Mouse (Mus musculus) megakaryocyte progenitor cell, adult 5-6 weeks (primary cell): ENCODE measurements at regions not wholly inside any gene's neighbourhood (a gene's known extent, or its start where the extent isn't known, plus 50 kb on each side); places are given as distances from the start of the nearest gene placed in this dataset.
A peak's percentile ranks its signal among the peaks of the same experiment; 100 is the strongest.

Experiments used
- ATAC-seq: replicated peaks from 2 replicates; pipeline ENCODE4 v1.8.0; 2016; ENCODE audit warnings: mild to moderate bottlenecking, moderate TSS enrichment, inconsistent platforms; ENCODE audit not compliant: poor library complexity

DNA sequence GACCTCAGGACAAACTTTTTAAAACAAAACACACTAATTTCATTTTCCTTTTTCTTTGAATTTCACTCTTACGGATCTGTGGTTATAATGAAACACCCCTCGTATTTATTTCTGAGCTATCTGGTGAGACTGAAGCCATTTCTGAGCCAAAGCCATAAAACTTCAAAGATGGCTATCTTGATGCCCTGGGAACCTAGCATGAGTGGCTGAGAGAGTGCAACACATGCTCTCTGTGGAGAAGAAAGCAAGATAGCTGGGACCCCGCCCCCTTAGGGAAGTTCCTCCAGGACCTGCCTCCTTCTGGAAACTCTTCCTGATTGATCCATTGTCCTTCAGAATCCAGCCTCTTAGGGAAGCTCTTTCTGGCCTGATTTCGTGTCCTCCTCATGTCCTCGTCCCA, 57.6 kb upstream of the Myb start:
- ATAC-seq, result no peak

DNA sequence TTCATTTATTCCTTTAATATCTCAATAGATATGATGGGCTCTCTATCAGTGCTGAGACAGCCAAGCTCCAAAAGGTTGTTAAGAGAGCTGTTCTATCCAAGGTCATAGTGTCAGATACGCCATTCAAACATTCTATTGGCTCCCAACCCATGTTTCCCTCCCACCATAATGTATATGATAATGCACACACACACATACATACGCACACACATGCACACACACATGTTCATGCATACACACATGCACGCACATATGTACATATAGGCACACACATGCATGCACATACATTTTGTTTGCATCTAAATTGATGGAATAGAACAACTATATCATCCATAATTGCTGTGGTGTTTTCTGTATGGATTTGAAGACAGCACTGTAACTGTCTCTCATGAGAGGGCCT, 60.0 kb upstream of the Myb start:
- ATAC-seq, result no peak

DNA sequence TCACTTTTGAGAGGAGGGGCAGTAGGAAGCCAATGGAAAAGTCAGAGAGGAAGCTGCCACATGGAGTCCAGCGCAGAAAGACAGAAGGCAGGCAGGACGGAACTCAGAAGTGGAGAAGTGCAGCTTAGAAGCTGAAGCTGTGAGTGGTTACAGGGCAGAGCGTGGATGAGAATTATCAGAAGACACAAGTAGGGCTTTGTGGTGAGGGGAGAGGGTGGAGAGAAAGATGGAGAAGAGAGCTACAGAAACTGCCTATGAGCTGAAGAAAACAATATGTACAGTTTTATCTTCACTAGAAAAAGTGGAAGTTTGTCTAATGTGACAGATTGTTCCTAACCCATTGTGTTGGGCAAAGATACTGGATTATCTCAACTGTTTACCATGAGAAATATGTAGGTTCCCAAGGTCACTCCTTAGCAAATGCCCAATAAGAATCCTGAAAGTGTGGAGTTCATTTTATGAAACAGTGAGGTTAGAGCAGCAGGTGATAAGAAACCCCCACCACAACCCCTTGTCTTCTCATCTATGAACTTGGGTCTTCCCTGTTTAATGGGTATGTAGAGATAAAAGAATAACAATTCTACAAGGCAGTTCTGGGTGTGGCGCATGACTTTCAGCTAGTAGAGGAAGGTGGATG, 60.6 kb upstream of the Myb start:
- peak; percentile 79 for ATAC-seq

DNA sequence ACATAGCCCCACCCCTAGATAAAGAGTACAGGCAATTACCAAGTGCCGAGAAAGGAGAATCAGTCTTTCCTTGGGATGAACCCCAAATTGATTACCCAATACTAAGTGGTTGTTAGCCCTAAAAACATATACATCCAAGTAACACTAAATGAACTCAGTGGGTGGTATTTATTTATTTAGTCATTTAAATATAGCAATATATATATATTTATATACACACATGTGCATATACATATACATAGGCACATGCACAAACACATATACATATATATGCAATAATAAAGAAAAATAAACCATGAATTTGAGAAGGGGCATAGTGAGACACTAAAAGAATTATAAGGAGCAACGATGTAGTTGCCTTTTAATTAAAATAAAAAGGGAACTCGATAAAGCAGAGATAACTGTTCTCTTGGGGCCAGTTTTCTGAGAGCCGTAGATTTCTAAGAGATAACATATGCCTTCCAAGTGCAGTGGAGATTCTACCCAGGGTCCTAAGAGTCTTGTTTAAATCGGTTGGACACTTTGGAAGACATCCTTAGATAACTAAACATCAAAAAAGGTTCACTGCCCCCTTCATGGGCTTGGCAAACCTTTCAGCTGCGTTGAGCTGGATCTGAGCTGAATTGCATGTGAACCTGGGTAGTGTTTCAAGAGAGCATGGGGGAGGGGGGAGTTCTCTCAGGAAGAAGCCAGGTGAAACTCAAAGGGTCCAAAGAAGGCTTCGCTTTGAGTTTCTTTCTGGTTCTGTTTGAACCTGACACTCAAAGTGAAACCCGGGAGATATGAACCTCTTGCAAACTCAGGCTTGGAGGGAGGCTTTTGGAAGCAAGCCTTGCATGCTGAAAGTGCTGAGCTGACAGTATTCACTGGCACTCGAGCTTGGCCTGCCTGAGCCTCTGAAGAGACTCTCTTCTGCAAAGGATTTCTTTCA, 61.6 kb upstream of the Myb start:
- no peak for ATAC-seq

DNA sequence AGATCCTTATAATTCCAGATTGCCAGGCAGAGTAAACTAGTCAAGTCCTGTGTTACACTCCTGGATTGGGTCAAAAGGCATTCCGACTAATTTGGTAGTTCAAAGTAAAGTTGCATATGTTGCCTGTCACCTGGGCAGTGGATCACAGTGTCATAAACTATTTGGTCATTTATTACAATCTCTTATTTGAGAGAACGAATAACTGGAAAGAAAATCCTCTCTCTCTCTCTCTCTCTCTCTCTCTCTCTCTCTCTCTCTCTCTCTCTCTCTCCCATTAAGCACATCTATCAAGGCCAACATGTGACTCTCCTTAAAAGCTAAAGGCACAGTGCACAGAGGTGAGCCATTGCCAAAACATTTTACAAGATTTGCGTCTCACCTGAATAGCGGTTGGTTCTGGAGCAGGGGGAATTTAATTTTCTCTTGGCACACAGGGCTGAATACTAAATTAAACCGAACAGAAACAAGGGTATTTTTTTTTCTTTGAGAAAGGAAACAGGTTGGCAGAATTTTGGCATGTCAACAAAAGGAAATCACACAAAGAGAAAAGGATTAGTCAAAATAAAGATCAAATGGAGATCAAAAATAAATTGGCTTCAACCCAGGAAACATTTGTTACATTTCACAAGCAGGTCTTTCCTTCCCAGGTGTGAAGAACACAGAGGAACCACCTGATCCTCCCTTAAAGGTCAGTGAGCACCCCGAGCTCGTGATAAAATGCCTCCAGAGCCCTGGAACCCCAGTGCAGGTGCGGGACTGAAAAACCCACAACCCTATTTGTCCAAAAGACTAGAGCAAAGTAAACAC, 62.5 kb upstream of the Myb start:
- ATAC-seq, result no peak

DNA sequence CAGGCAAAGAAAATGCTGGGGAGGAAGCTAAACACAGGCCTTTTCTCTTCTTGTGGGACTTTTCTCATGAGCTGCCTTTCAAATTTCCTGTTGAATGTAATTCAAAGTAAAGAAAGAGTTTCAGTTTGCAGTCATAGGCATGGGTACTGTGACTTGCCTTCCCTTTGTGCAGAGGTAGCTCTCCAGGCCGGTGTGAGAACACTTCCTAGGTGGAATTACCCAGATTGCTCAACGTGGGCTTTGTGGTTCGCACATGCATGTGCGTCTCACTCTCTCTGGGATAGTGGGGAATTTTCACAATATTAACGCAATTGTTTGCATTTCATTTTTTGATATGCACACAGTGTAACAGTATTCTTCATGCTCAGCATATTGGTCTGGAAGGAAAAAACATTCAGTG, 63.4 kb upstream of the Myb start:
- no peak for ATAC-seq

DNA sequence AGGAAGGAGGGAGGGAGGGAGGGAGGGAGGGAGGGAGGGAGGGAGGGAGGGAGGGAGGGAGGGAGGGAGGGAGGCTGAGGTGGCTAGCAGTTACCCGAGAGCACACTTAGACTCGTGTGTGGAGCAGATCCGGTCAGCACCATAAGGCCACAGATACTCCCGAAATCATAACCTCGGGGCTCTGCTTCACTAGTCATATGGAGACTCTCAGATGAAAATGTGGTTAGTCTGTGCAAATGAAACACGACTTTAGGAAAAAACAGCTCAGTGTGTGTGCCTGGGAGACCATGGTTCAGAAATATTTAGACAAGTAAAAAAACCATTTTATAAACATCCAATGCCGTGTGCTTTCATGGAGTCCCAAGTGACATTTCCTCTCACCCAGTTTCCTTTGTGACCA, 65.4 kb upstream of the Myb start:
- ATAC-seq, result no peak

DNA sequence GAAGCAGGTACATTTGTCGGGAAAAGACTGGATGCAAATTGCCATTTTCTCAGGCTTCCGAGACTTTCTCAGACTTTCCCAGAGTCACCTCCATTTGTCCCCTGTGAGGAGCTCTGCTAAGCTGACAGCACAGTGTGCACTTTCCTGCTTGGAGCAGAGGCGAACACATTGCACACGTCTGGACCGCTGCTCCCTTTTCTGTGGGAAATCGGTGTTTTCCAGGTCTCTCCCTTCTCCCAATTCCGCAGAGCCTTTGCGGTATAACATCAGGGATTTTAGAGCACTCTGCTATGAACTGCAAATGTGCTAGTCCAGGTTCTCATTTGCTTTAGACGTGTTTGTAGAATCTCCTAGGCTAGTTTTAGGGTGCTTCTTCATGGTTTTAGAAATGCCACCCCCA, 67.0 kb upstream of the Myb start:
- no peak for ATAC-seq

DNA sequence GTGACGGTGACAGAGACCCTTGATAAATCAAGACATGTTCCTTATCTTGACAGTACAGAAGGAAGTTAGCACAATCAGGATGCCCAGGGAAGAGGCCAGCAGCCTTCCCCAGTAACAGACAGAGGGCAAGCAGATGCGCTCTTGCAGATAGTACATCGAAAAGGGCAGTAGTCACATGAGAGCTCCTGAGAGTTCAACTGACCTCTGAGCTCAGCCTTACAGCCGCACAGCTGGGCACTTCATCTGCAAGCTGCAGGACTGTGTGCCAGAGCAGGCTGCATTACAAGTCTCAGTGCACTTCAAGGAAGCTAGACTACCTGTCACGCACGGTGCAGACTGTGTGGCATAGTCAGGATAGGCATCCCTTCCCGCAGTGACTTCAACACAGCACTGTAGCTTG, 67.2 kb upstream of the Hbs1l start:
- ATAC-seq, result peak; percentile 96

DNA sequence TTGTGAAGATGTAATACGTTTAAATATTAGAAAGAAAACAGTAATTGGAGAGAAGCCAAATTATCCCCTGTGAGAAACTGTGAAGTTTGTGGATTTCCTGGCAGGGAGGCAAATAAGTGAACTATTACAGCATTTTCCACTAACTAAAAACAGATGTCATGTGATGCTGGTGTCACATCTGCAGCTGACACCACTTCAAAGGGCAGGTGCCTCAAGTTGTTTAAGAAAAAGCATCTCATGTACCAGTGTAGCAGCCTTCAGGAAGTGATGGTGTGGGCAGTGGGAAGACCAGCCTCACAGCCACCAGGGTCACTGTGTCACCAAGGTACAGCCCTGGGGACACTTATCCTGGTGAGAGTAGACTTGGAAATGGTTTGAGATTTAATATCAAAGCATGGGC, 60.6 kb upstream of the Hbs1l start:
- ATAC-seq, result 0 out of 2 replicates have a peak, but pooled peaks have one; percentile 14

DNA sequence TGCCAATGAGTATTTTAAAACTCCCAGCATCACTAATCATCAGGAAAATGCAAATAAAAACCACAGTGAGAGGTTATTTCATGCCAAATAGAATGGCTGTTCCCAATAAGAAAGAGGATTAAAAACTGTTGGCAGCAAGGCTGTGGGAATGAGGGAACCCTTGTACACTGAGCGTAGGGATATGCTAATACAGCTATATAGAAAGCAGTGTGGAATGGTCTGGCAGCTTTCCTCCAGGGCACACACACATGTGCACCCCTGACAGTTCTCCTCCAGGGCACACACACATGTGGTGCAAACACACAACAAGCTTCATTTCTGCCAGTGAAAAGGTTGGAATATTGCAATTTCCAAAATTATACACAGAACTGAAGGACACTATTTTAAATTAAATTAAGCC, 58.8 kb upstream of the Hbs1l start:
- ATAC-seq, result no peak

DNA sequence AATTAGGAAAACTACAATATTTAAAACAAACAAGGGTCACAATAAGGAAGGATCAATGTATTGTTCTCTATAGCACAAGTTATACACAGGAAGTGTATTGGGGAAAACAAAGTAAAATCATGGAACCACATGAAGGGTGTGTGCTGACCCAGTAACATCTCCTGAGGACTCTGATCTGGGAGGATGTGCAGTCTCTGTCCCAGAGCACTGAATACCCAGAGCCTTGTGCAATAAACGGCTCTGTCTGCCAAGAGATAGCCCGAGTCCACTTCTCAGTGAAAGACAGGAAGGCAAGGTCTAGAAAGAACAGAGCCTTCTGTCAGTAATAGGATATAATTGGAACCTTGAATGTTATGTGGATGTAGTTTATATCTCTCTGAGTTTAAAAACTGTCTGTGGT, 56.3 kb upstream of the Hbs1l start:
- no peak for ATAC-seq

DNA sequence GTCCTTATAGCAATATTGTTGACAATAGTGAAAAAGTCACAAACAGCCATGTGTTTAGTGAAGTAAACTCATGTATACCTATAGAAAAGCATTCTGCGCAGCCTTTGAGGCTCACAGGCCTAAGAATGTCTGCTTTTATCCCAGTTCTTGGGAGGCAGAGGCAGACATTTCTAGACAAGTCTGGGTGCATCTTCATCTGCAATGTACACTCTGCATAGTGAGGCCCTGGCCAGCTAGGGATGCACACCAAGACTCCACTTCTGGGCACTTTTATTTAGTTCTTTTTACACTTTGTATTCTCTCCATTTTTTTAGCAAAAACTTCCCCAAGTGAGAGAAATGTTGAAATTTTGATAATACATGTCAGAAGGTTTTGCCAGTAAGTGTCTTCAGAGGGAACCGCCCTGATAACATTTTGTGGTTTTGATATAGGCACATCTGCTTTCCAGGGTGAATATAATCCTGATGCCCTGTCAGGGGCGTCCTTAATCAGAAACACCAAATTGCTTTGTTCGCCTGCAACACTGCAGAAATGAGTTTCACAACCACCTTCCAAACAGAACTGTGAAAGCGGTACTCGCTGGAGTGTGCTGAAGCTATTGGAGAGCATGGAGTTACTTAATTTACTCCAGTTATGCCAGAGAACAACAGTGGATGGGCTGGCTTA, 54.1 kb upstream of the Hbs1l start:
- ATAC-seq, result peak; percentile 84

DNA sequence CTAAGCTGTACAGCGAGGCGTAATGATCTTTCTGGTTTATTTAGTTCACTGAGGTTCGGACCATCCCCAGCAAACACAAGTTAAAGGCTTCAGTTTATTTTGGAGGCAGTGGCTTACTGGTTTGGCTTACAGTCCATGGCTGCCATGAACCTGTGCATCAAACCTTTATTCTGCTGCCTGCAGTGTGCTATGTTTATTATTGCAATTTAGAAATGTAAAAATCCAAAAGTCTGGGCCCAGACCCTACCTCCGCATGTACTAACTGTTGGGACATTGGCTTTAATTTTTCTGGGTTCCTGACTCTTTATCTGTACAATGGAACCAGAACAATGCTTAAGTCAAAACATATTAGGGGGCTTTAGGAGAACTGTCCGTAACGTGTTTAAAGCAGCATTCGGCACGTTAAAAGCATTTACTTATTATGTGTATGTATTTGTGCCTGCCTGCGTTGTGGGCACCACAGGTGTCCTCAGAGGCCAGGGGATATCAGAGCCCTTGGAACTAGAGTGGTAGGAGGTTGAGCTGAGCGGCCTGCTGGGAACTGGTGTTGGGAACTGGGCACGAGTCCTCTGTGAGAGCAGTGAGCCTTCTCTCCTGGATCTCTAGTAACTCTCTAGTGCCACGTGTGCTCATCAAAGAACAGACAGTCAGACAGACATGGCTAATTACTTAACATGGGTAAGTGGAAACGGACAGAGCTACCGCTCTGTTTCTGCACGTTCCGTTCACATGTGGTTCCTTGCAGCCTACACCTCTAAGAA, 53.1 kb upstream of the Hbs1l start:
- no peak for ATAC-seq

DNA sequence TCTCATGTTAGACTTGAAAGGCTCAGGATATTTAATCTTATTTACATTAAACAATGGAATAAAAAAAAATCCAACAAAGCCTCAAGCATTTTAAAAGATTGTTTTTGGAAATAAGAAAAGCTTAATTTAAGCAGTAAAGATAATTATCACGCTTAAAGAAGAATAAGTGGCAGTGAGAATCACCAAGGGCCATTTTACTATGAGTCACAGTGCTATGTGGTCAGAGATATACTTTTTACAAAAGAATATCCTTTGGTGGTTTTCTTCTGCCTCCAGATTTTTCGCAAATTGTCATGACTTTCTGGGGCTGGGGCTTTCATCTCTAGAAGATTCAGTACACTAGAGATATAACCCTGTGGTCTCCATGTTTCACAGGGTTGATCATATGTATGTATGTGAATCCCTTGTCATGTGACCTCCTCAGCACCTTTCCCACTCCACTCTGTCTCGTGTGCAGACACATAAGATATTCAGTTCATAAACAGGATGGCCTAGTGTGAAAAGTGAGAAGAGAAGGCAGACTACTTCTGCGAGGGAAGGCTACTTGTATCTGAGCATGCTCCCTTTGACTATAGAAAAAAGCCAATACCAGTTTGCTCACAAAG, 50.8 kb upstream of the Hbs1l start:
- ATAC-seq, result no peak

DNA sequence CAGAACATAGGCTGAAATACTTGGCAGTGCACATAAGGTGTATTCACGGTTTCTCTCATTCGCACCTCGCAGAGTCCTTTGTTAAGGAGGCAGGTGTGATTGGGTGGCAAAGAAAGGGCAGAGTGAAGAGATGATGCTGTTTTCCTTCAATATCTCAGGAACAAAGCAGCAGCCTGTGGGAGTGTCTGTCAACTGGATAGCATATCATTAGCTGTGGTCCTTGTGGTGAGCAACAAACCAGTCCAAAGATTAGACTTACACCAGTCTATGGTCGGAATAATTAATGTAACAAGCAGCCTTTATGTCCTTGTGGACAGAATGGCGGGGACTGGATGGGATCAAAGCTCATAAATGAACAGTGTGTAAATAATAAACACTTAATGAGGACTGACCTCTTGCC, 50.2 kb upstream of the Hbs1l start:
- ATAC-seq, result peak; percentile 47
